Mouse (Mus musculus): ENCODE measurements at regions not wholly inside any gene's neighbourhood (a gene's known extent, or its start where the extent isn't known, plus 50 kb on each side); places are given as distances from the start of the nearest gene placed in this dataset.
"Not testable (repeated sequence)": the region's sequence is repeated elsewhere in the genome, so short reads cannot be mapped to it uniquely, and the experiment has no call there.

DNA sequence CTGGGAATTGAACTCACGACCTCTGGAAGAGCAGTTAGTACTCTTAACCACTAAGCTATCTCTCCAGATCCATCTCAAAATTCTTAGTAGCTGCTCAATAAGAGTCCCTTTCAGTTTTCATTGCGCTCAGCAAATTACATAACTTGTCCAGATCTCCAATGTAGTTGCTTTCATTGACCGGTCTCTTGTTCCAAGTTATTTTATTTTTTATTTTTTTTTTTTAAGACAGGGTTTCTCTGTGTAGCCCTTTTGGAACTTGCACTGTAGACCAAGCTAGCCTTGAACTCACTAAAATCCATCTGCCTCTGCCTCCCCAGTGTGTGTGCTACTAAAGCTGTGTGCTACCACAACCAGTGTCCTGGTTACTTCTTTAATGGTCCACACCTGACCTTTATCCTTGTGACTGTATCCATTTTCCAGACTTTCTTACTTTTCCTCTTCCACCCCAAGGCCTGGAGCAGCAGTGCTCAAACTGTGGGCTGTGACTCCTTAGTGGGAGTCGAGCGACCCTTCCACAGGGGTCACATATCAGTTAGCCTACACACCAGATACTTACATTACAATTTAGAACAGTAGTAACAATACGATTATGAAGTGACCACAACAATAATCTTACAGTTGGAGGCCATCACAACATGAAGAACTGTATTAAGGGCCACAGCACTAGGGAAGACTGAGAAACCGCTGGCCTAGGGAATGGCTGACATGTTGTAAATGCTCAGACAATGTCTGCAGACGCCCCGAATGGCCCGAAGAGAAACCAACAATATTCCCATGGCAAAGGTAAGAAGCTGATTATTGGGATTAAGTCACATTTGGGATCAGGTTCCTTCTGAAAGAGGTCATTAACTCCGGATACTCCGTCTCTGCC, 97.8 kb upstream of the Cpsf6 start:
- no peak for DNase-seq (ENCODE audit: low spot score)

DNA sequence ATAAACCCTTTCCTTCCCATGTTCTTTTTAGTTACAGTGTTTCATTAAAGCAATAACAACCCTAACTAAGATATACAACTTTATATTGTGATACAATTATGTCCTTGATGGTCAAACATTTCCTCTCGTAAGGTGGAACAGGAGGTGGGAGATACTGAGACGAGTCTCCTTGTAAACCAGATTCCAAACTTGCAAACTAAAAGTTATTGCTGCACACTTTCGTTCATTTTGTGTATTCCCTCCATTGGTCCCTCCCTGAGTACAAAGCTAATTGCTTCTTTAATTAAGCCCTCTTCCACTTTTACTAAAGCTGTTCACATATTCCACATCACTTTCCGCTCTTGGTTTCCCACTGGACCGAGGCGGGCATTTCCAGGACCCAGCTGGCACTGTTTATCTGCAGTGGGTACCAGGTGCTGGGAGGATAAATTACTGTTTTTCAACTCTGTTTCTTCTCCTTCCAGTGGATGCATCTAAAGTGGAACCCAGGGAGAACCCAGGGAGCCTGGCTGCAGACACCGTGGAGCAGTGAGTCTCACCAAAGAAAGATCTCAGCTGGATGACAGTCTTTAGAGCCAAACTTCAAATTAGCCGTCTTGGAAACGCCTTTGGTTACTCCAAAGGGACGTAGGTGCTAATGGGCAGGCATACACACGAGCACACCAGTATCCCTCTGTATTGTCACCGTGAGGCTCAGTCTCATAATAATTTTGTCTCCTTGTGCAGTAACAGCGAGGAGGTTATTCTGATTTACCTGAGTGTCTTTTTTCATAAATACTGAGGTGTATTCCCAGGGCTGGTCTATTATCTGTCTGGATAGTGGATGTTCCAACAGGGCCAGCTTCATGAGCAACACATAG, 95.5 kb upstream of the Cpsf6 start:
- no peak for DNase-seq (ENCODE audit: low spot score)

DNA sequence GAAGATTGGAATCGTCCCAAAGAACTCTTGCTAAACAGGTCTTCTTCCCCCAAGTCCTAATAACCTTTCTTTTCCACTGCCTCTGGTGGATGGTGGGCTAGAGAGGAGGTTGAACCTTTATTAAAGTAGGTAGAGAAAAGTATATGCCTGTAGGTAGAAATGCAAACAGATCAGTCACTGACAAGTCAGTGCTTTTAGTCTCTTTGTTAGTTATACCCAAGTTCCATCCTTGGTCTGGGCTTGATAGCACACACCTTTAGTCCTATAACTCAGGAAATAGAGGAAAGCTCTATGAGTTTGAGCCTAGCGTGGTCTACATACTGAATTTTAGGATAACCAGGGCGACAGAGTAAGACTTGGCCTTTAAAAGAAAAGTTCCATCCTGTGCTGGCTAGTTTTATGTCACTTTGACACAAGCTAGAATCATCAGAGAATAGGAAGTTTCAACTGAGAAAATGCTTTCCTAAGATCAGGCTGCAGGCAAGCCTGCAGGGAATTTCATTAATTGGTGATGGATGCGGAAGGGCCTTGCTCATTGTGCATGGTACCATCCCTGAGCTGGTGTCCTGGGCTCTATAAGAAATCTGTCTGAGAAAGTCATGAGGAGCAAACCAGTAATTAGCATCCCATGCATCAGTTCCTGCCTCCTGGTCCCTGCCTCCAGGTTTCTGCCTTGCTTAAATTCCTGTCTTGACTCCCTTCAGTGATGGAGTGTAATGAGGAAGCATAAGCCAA, 94.7 kb upstream of the Cpsf6 start:
- no peak for DNase-seq (ENCODE audit: low spot score)

DNA sequence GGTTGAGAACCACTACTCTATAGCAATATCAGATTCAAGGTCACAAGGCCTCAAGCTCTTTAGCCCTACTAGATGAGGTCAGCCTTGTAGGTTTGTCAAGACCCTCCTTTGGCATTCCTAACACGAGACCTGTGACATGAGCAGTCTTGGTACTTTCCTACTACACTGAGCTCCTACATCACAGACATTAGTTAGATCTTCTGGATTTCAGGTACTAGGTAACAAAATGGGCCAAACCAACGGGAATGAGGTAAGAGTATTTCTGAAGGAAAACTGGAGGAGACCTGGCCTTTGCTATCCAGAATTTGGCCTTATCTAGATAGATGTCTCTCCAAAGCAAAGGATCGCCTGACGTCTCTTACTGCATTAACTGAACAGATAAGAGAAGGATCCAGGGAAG, 93.7 kb upstream of the Cpsf6 start:
- DNase-seq (ENCODE audit: low spot score), result no peak

GRCm38 (mm10) chr10:117472568-117472930, 92.7 kb upstream of the Cpsf6 start:
- no peak for DNase-seq (ENCODE audit: low spot score)

DNA sequence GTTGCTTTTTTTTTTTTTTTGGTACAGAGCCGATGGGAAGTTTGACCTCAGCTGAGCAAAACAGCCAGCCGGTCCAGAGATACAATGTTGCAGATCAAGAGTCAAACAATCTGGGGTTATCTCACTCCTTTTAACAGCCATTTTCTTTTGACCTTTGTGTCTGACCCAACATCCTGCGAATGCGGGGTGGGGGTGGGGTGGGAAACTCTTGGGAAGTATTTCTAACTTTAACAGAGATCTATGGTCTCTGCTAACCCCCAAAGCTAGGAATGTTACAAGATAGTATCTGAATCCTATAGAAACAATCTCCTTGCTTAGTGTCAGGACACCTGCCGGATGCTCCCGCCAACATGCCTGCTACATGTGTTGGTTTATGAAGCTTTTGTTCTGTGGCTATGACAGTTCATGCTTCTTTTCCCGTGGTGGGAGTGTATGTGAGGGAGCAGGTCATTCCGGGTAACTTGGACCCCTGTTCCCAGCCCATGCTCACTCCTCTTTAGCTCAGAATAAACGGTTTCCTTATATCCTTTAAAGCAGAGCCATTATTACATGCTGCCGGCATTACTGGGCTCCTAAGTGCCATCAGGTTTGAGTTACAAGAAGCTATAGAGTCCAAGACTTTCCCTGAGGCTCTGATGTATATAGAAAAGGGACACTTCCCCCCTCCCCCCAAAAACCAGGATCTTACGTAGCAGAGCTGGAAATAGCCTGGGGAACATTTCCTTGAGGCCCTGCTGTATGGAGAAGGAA, 92.2 kb upstream of the Cpsf6 start:
- DNase-seq (ENCODE audit: low spot score), result no peak

- DNase-seq (ENCODE audit: low spot score), result no peak
These were observed 91.4 kb upstream of the Cpsf6 start for GRCm38 (mm10) chr10:117471036-117471817.

- no peak for DNase-seq (ENCODE audit: low spot score)
These were observed 90.7 kb upstream of the Cpsf6 start for GRCm38 (mm10) chr10:117470481-117470880.

GRCm38 (mm10) chr10:117469573-117470090, 89.8 kb upstream of the Cpsf6 start:
- DNase-seq (ENCODE audit: low spot score), result no peak

DNA sequence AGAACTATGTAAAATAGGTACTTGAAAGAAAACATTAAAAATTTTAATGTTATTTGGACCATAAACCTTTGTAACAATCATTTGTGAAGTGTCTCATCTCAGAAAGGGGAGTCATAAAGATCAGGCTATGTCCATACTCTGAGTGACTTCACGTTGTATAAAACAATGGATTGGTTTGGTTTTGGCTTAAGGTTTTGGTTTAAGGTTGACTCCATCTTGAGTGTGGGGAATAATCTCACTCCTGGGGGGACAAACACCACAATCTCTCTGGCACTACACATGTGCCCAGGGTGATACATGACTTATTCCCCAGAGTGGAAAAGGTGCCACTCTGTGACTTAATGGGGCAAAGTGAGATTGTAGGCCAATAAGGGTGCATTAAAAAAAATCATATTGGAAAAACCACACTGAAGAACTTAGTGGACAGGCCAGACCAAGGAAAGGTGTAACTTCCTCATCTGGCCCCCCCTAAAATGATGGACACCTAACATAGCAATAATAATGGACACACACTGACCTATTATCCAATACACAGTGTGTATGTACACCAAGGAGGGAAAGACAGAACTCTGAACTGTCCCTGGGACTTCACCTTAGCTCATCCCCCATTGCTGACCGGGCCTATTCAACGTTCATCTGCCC, 89.2 kb upstream of the Cpsf6 start:
- DNase-seq (ENCODE audit: low spot score), result no peak

DNA sequence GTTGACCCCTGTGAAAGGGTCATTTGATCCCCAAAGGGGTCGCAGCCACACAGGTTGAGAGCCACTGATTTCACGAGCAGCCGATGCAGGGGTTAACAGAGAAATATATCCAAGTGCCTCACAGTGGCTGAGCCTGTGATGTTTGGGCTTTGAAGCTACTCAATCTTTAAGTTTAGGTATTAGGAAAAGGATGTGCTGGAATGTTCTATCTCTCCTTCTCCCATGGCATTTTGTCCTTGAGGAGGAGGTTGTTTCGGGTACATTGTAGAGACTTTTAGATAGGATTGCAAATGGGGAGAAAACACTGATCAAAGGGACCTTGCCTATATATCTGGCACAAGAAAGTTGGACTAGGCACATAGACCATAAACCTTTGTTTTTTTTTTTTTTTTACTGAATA, 88.6 kb upstream of the Cpsf6 start:
- no peak for DNase-seq (ENCODE audit: low spot score)

DNA sequence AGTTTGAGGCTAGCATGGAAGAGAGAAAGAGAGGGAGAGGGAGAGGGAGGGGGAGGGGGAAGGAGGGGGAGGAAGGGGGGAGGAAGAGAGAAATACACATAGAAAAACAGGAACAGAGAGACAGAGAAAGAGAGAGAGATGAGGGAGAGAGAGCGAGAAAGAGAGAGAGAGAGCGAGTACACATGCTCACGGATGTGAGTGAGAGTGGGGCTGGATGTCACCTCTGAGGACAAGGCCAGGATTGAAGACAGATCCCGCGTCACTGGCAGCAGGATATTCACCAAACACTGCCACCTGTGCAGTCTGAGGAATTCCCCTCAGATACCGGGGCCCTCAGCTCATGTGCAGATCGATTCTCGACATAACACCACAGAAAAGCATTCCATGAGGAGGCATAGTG, 87.3 kb upstream of the Cpsf6 start:
- no peak for DNase-seq (ENCODE audit: low spot score)

- DNase-seq (ENCODE audit: low spot score), result no peak
These were observed 86.6 kb upstream of the Cpsf6 start for GRCm38 (mm10) chr10:117466391-117466790.

- DNase-seq (ENCODE audit: low spot score), result no peak
These were observed 85.9 kb upstream of the Cpsf6 start for GRCm38 (mm10) chr10:117465671-117466250.

GRCm38 (mm10) chr10:117465058-117465660, 85.3 kb upstream of the Cpsf6 start:
- DNase-seq (ENCODE audit: low spot score), result no peak

- not testable (repeated sequence) for DNase-seq (ENCODE audit: low spot score)
These were observed 84.5 kb upstream of the Cpsf6 start for GRCm38 (mm10) chr10:117464331-117464730.

DNA sequence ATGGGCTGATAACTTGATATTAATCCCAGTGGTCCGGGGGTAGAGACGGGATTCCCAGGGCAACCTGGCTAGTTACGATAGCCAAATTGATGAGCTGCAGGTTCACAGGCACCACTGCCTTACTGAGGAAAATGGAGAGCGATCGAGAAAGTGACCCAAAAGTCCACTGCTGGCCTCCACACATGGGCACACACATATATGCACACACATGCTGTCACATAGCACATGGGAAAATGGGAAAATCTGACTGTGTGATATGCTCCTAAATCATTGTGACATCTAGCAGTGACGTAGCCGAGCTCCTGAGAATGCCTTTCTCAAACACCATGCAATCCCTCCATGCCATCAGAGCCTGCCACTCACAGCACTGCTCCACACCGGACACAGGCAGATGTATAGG, 83.8 kb upstream of the Cpsf6 start:
- DNase-seq (ENCODE audit: low spot score), result no peak

DNA sequence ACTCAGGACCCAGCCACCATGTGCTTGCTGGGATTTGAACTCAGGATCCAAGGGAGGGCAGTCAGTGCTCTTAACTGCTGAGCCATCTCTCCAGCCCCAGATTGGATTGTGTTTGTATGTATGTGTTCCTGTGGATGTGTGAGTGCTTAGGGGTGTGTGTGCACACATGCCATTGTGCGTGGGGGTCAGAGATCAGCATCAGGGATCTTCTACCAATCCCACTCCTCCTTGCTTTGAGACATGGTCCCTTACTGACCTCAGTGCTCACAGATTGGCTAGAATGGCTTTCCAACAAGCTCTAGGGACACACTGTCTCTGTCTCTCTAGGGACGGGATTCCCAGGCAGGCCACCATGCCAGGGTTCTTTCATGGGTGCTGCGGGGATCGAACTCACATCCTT, 83.1 kb upstream of the Cpsf6 start:
- no peak for DNase-seq (ENCODE audit: low spot score)

DNA sequence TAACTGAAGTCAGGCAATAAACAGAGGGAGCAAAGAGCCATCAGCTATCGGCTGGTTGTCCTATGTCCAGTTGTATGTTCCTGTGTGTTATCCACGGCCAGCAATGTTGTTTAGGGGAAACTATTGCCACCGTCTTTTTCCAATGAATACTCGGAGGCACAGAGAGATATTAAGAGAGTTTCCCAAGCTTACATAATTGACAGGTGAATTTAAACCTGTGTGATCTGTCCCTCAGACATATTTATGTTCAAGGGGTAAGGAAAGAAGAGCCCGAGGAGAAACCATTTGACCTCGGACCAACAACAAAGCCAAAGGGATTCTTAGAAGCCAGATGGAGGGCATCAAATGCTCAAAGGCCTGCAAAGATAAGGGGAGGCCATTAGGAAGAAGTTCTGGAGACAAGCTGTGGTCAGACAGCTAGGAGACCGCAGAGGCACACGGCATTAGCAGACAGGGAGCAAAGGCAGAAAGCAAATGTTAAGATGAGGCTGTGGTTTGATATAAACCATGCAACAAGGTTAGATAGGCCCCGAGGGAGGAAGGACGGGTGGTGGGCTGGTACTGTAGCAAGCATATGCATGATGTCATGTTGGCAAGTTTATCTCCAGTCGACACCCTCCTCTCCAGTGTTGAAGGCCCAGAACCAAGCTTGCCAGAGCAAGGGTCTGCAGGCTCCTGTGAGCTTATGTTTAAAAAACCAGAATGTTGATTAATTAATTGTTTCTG, 82.1 kb upstream of the Cpsf6 start:
- peak; percentile 93 for DNase-seq (ENCODE audit: low spot score)
